Mouse (Mus musculus) CH12.LX (cell line): Measurements from ENCODE around the gene Ufsp1. TPM values are rescaled to one million over a fixed set of nuclear protein-coding genes. Genes with fewer than 3 reads are reported as not detected.

Experiments used
- DNase-seq: peaks from one replicate; pipeline ENCODE4 v3.0.0-alpha.2; 2013; ENCODE audit errors: extremely low read depth
- H3K27ac ChIP-seq: 2 replicates; pipeline ENCODE4 v1.5.1; 2012; ENCODE audit warnings: low read depth, mild to moderate bottlenecking, control low read depth, moderate library complexity; ENCODE audit not compliant: insufficient read depth
- H3K27me3 ChIP-seq: replicated peaks from 2 replicates; pipeline ENCODE3; 2012; ENCODE audit warnings: inconsistent platforms
- H3K36me3 ChIP-seq, 2 experiments: replicated peaks in 1 of 2; 2 replicates each; pipeline versions ENCODE3 to v1.6.1; 2012; ENCODE audit warnings: inconsistent platforms in 1 of 2, low read length in 1 of 2, mild to moderate bottlenecking in 1 of 2, mixed read lengths in 1 of 2, moderate library complexity in 1 of 2; ENCODE audit not compliant: control insufficient read depth in 1 of 2, insufficient read depth in 1 of 2
- H3K4me1 ChIP-seq, 2 experiments: 2 replicates each; pipeline ENCODE4 v1.6.1; 2012; ENCODE audit warnings: inconsistent platforms in 1 of 2, moderate library complexity in 1 of 2; ENCODE audit not compliant: insufficient read depth in 2 of 2, control insufficient read depth in 1 of 2
- H3K4me2 ChIP-seq: 2 replicates; pipeline ENCODE4 v1.6.1; 2012; ENCODE audit warnings: low read depth, mild to moderate bottlenecking, control low read depth; ENCODE audit not compliant: poor library complexity, insufficient read depth, severe bottlenecking
- H3K4me3 ChIP-seq, 3 experiments: fragments of 150-350 bp in 1 of 3; sonication (generic) in 1 of 3; replicated peaks in 1 of 3; 2 replicates each; pipeline versions ENCODE3 to v1.5.1; 2011 to 2012; ENCODE audit warnings: low read depth in 2 of 3, low read length in 2 of 3, mild to moderate bottlenecking in 2 of 3, moderate library complexity in 2 of 3, control low read depth in 1 of 3, improper control_type of control experiment in 1 of 3, inconsistent platforms in 1 of 3, mixed read lengths in 1 of 3; ENCODE audit not compliant: poor library complexity in 1 of 3
- H3K79me2 ChIP-seq: replicated peaks from 2 replicates; pipeline ENCODE4 v1.6.1; 2012; ENCODE audit warnings: mild to moderate bottlenecking, moderate library complexity; ENCODE audit not compliant: control insufficient read depth, poor library complexity, insufficient read depth, severe bottlenecking; ENCODE audit errors: extremely low read depth
- H3K9ac ChIP-seq: 2 replicates; pipeline ENCODE4 v1.6.1; 2012; ENCODE audit warnings: low read depth, mild to moderate bottlenecking, control low read depth, moderate library complexity; ENCODE audit not compliant: insufficient read depth
- H3K9me3 ChIP-seq: replicated peaks from 2 replicates; pipeline ENCODE3; 2012; ENCODE audit warnings: low read length, inconsistent platforms, mixed read lengths
- E2F4 ChIP-seq: IDR thresholded peaks from 2 replicates; pipeline ENCODE4 v1.6.1; 2011; ENCODE audit warnings: low read depth, low read length, improper control_type of control experiment; ENCODE audit not compliant: insufficient replicate concordance
- EP300 ChIP-seq: IDR thresholded peaks from 2 replicates; pipeline ENCODE4 v1.6.1; 2011; ENCODE audit warnings: low read length, improper control_type of control experiment
- ETS1 ChIP-seq: conservative IDR thresholded peaks from 2 replicates; pipeline ENCODE4 v1.6.1; 2012; ENCODE audit warnings: low read depth, mild to moderate bottlenecking, inconsistent platforms, low read length, improper control_type of control experiment, moderate library complexity
- HCFC1 ChIP-seq: IDR thresholded peaks from 2 replicates; pipeline ENCODE4 v1.6.1; 2012; ENCODE audit warnings: low read depth, mild to moderate bottlenecking, inconsistent platforms, low read length, improper control_type of control experiment
- JUN ChIP-seq: IDR thresholded peaks from 2 replicates; pipeline ENCODE4 v1.6.1; 2011; ENCODE audit warnings: low read depth, mild to moderate bottlenecking, low read length, improper control_type of control experiment, moderate library complexity; ENCODE audit not compliant: insufficient read depth
- JUND ChIP-seq: conservative IDR thresholded peaks from 2 replicates; pipeline ENCODE4 v1.6.1; 2011; ENCODE audit warnings: low read depth, low read length, improper control_type of control experiment
- MAFK ChIP-seq: IDR thresholded peaks from 2 replicates; pipeline ENCODE4 v1.6.1; 2011; ENCODE audit warnings: low read length, improper control_type of control experiment; ENCODE audit not compliant: insufficient replicate concordance
- MAZ ChIP-seq: IDR thresholded peaks from 2 replicates; pipeline ENCODE4 v1.6.1; 2012; ENCODE audit warnings: low read depth, mild to moderate bottlenecking, inconsistent platforms, low read length, improper control_type of control experiment, moderate library complexity
- MXI1 ChIP-seq: IDR thresholded peaks from 2 replicates; pipeline ENCODE4 v1.6.1; 2011; ENCODE audit warnings: mild to moderate bottlenecking, low read depth, low read length, improper control_type of control experiment
- NRF1 ChIP-seq: IDR thresholded peaks from 2 replicates; pipeline ENCODE4 v1.6.1; 2014; ENCODE audit warnings: low read depth, mild to moderate bottlenecking, inconsistent platforms, low read length, improper control_type of control experiment, moderate library complexity
- PAX5 ChIP-seq: IDR thresholded peaks from 2 replicates; pipeline ENCODE4 v1.6.1; 2012; ENCODE audit warnings: low read length, inconsistent platforms, mixed read lengths
- POLR2AphosphoS2 ChIP-seq: IDR thresholded peaks from 2 replicates; pipeline ENCODE4 v1.6.1; 2011; ENCODE audit warnings: low read depth, low read length, improper control_type of control experiment
- SIN3A ChIP-seq: IDR thresholded peaks from 2 replicates; pipeline ENCODE4 v1.6.1; 2012; ENCODE audit warnings: low read length, improper control_type of control experiment, inconsistent platforms
- SMC3 ChIP-seq: IDR thresholded peaks from 2 replicates; pipeline ENCODE4 v1.6.1; 2011; ENCODE audit warnings: low read depth, low read length, improper control_type of control experiment
- UBTF ChIP-seq: IDR thresholded peaks from 2 replicates; pipeline ENCODE4 v1.6.1; 2012; ENCODE audit warnings: low read depth, mild to moderate bottlenecking, inconsistent platforms, low read length, improper control_type of control experiment, moderate library complexity
- ZC3H11A ChIP-seq: IDR thresholded peaks from 2 replicates; pipeline ENCODE4 v1.6.1; 2012; ENCODE audit warnings: low read depth, mild to moderate bottlenecking, inconsistent platforms, low read length, improper control_type of control experiment
- dilution Hi-C: fragments of 300-500 bp; cut with MboI; formaldehyde crosslinking; loops from 2 replicates; pipeline ENCODE4 v1.14.3; 2020; ENCODE audit warnings: low sequenced_read_pairs; ENCODE audit not compliant: extremely low pct_unique_long_range_greater_than_20kb, extremely low pct_ligation_motif_present
- in situ Hi-C: fragments of 300-500 bp; cut with MboI; formaldehyde crosslinking; loops from 3 replicates; pipeline ENCODE4 v1.14.3; 2019; ENCODE audit warnings: low sequenced_read_pairs, low pct_ligation_motif_present, low pct_unique_long_range_greater_than_20kb, mixed read lengths
- polyA plus RNA-seq: library from polyadenylated mRNA; unstranded; fragments of >175 nt; gene quantifications from 2 replicates; pipeline ENCODE4 v1.2.1, GENCODE M21; 2012; ENCODE audit warnings: low read depth; ENCODE audit not compliant: insufficient read length
- total RNA-seq, 2 experiments: library from RNA; depleted of rRNA; stranded (reverse); fragments of 300-350 nt in 1 of 2; fragments of >200 nt in 1 of 2; gene quantifications; 2 replicates each; pipeline ENCODE4 v1.2.3; 2012 to 2014

Ufsp1 gene
- total and polyA plus RNA-seq, 3 experiments: 0.91 to 5.2 (median 2.9) TPM

DNA sequence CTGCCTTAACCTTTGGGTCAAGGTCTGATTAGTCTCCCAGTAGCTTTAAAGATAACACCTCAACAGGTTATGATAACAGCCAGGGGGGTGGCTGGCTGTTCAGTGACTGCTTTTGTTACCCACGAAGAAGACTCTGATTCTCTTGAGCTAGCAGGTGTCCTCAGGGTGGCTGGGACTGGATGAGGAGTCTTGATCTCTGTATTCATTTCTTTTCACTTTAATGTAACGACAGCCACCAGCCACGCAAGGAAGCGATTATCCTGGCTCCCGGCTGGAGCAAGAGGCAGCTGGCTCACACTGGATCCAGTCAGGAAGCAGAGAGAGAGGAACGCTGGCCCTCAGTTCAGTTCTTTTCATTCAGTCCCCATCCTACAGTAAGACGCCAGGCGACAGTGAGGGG, 42.8 kb downstream of the Ufsp1 start:
- Histone ChIP-seq H3K27ac (no peak overlapping the region), H3K9ac (no peak overlapping the region)
- dilution Hi-C loops: no loop called here

DNA sequence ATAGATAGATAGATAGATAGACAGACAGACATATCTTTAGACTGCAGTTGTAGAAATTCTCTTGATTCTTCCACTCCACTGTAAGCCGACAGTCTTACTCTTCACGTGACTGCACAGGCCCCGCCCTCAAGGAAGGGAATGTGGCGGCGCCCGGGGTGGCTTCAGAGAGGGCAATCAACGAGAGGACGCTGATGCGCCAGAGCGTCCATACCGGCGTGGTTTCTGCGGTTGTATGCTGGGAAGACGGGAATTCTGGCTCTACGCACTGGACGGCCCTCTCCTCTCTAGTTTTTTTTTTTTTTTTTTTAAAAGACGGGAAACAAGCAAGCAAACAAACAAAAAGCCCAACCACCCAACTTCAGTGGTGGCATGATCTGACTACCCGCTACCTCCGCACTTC, 43.8 kb downstream of the Ufsp1 start:
- peaks cover 0 to 4% of the 10 kb centered on the region in 2 experiments; a peak in 2 of 4 replicates for H3K4me1 ChIP-seq
- DNase-seq: no peak
- peaks cover 42% of the 10 kb centered on the region for H3K27me3 ChIP-seq
- H3K4me2 ChIP-seq: no peak overlapping the region
- in situ Hi-C loops: loop anchor here (10.0 kb wide), 1 partner anchor 147 kb away; no protein-coding TSS in a partner anchor
- no peak overlapping the region for H3K27ac ChIP-seq
- no peaks in the 10 kb centered on the region for H3K9me3 ChIP-seq
- H3K9ac ChIP-seq: no peak overlapping the region
- dilution Hi-C loops: no loop called here
- H3K36me3 ChIP-seq: no peaks in the 10 kb centered on the region
- H3K4me3 ChIP-seq: no peak overlapping the region
- TF ChIP-seq MAFK (no peak), EP300 (no peak), SIN3A (no peak), SMC3 (no peak), MAZ (no peak), UBTF (no peak), JUN (no peak), NRF1 (no peak), PAX5 (no peak), POLR2AphosphoS2 (no peak), JUND (no peak), ETS1 (no peak), HCFC1 (no peak), E2F4 (no peak)
- no peaks in the 10 kb centered on the region for H3K79me2 ChIP-seq

More for the DNA sequence above, 42.8 kb downstream of the Ufsp1 start:
- Histone ChIP-seq H3K79me2 (no peaks in the 10 kb centered on the region), H3K36me3 (no peaks in the 10 kb centered on the region), H3K9me3 (no peaks in the 10 kb centered on the region), H3K4me2 (no peak overlapping the region), H3K4me1 (peaks cover 2 to 12% of the 10 kb centered on the region in 2 experiments), H3K27me3 (peaks cover 42% of the 10 kb centered on the region), H3K4me3 (no peak overlapping the region)
- DNase-seq: no peak
- in situ Hi-C loops: loop anchor here (10.0 kb wide), 1 partner anchor 148 kb away; no protein-coding TSS in a partner anchor
- TF ChIP-seq HCFC1: no peak
- no peak for TF ChIP-seq ZC3H11A
- TF ChIP-seq JUN: no peak
- TF ChIP-seq MXI1: no peak
- no peak for TF ChIP-seq MAZ
- TF ChIP-seq EP300: no peak
